Mouse (Mus musculus) MEL (cell line): ENCODE measurements at regions not wholly inside any gene's neighbourhood (a gene's known extent, or its start where the extent isn't known, plus 50 kb on each side); places are given as distances from the start of the nearest gene placed in this dataset.

Experiments
- CTCF ChIP-seq, 3 experiments: IDR thresholded peaks in 2 of 3; conservative IDR thresholded peaks in 1 of 3; 2 replicates each; pipeline ENCODE4 v1.5.1; 2011 to 2012; ENCODE audit warnings: low read length in 3 of 3, low read depth in 2 of 3, mild to moderate bottlenecking in 2 of 3, improper control_type of control experiment in 1 of 3, inconsistent platforms in 1 of 3, mixed read lengths in 1 of 3, moderate library complexity in 1 of 3; ENCODE audit not compliant: control insufficient read depth in 1 of 3, insufficient read depth in 1 of 3, poor library complexity in 1 of 3, severe bottlenecking in 1 of 3
- ELF1 ChIP-seq: IDR thresholded peaks from 2 replicates; pipeline ENCODE4 v1.6.1; 2014; ENCODE audit warnings: low read depth, mild to moderate bottlenecking, inconsistent platforms, low read length, improper control_type of control experiment, moderate library complexity
- GATA1 ChIP-seq: IDR thresholded peaks from 2 replicates; pipeline ENCODE4 v1.6.1; 2011; ENCODE audit warnings: low read depth, low read length, improper control_type of control experiment
- MYC ChIP-seq: IDR thresholded peaks from 2 replicates; pipeline ENCODE4 v1.6.1; 2011; ENCODE audit warnings: low read depth, mild to moderate bottlenecking, low read length, improper control_type of control experiment, moderate library complexity
- POLR2AphosphoS2 ChIP-seq: IDR thresholded peaks from 2 replicates; pipeline ENCODE4 v1.6.1; 2011; ENCODE audit warnings: low read length, improper control_type of control experiment
- TCF12 ChIP-seq: IDR thresholded peaks from 2 replicates; pipeline ENCODE4 v1.6.1; 2014; ENCODE audit warnings: low read depth, mild to moderate bottlenecking, inconsistent platforms, low read length, improper control_type of control experiment, moderate library complexity
- USF1 ChIP-seq: IDR thresholded peaks from 2 replicates; pipeline ENCODE4 v1.6.1; 2014; ENCODE audit warnings: low read depth, mild to moderate bottlenecking, inconsistent platforms, low read length, improper control_type of control experiment, moderate library complexity
- ZC3H11A ChIP-seq: IDR thresholded peaks from 2 replicates; pipeline ENCODE4 v1.6.1; 2012; ENCODE audit warnings: low read depth, mild to moderate bottlenecking, inconsistent platforms, low read length, improper control_type of control experiment

DNA sequence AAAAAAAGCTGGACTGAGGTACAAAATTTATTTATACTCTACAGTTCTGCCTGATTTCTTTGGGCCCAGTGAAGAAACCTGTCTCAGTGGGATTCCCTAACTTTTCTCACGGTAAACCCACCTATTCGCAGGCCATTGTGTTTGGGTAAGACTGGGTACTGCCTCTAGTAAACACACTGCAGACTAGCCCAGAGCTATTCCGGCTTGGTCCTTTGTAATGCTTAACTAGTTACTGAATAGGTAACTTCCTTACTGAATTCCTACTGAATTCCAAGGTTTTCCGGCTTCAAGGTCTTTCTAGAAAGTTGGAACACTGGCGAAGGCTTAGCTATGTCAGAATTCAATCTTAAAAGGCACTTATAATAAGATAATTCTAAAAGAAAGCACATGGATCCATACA is 242.9 kb downstream of the Impad1 start:
- TF ChIP-seq CTCF (IDR thresholded peaks at IDR 0.05 in 2 of 3, conservative IDR thresholded peaks at IDR 0.05 in 1 of 3; ENCODE audit: control insufficient read depth in 1 of 3, insufficient read depth in 1 of 3, low read depth in 2 of 3, low read length in 3 of 3, poor library complexity in 1 of 3, severe bottlenecking in 1 of 3): no peak
- TF ChIP-seq MYC: no peak
- no peak for TF ChIP-seq ZC3H11A
- TF ChIP-seq POLR2AphosphoS2: no peak
- no peak for TF ChIP-seq TCF12
- no peak for TF ChIP-seq USF1
- no peak for TF ChIP-seq ELF1
- TF ChIP-seq GATA1: no peak
